Mouse (Mus musculus): ENCODE results near the gene Taok2.

- TF ChIP-seq CTCF (IDR thresholded peaks at IDR 0.05; ENCODE audit: extremely low read depth, insufficient read depth, insufficient read length, insufficient replicate concordance) (no peak), POLR2A (IDR thresholded peaks at IDR 0.05; ENCODE audit: low read depth, low read length) (no peak)
Observed at GRCm38 (mm10) chr7:126855641-126856040, 28.9 kb downstream of the Taok2 start.
